ENCODE assay signal across 8 mouse cellular contexts in the genomic region with DNA sequence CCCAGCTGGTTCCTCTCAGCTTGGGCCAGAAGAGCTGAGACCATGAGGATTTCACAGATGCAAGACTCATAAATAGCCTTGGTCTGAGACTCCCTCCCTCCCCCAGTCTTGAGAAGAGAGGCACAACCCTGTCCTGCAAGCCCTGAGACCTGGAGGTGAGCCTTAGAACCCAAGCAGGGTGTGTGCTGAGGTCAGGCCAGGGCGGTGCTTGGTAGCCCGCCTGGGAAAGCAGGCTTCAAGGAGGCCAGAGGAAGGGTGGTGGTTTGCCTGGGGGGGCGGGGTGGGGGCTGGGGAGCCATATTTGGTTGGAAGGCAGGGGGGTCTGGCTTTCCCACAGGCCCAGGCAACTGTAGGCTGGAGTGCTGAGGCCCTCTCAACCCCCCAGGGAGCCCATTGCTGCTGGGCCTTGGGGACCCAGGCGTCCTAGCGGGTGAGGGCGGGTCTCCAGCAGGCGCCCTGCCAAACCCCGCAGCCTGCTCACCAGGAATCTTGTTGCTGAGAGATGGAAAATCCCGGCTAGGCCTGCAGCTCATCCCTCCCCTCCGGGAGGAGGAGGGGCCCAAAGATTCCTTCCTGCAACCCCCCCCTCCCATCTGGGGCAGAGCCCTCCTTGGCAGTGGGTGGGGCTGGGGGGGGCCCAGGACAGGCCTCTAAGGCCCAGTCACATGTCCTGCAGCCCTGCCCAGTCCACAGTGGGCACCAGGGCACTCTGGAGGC. TPM values are rescaled to one million over a fixed set of nuclear protein-coding genes. Genes with fewer than 3 reads are reported as not detected.
A peak's percentile ranks its signal among the peaks of the same experiment; 100 is the strongest.
DNase-seq lines count a peak whose midpoint lies in the region; ATAC-seq lines count a peak whose summit lies in the region.

No protein-coding gene starts in this region.

- no peaks in the 10 kb centered on the region for H3K27me3 ChIP-seq in neural tube, embryonic 11.5 days (ENCODE audit: control insufficient read depth, insufficient read depth, low read length)
- no peaks in the 10 kb centered on the region for H3K27me3 ChIP-seq in forebrain, embryonic 12.5 days
- H3K27me3 ChIP-seq in hindbrain, embryonic 11.5 days (ENCODE audit: control insufficient read depth, insufficient read depth, low read length): no peaks in the 10 kb centered on the region
- H3K27me3 ChIP-seq in limb, embryonic 15.5 days: no peaks in the 10 kb centered on the region

- peak; percentile 13 for DNase-seq in neural tube, embryonic 11.5 days (ENCODE audit: low spot score)
- no peak for DNase-seq in neural tube, embryonic 10.5 days (ENCODE audit: extremely low spot score, low spot score)
- no peak for DNase-seq in hindbrain, embryonic 11.5 days (ENCODE audit: low spot score)
- no peak for DNase-seq in layer of hippocampus, adult 8-10 months (ENCODE audit: low spot score in 2 of 2)

- peaks cover 5% of the 10 kb centered on the region; the same call in 1 of the 2 replicates for H3K36me3 ChIP-seq in neural tube, embryonic 11.5 days (ENCODE audit: control insufficient read depth, insufficient read depth, low read length)
- H3K36me3 ChIP-seq in forebrain, embryonic 12.5 days (replicated peaks): no peaks in the 10 kb centered on the region
- no peaks in the 10 kb centered on the region for H3K36me3 ChIP-seq in hindbrain, embryonic 11.5 days (ENCODE audit: control insufficient read depth, insufficient read depth, low read length)
- peaks cover 20% of the 10 kb centered on the region; the same call in 1 of the 2 replicates for H3K36me3 ChIP-seq in limb, embryonic 15.5 days

- no peaks in the 10 kb centered on the region for H3K9me3 ChIP-seq in neural tube, embryonic 11.5 days (ENCODE audit: control insufficient read depth, low read length)
- H3K9me3 ChIP-seq in forebrain, embryonic 12.5 days: no peaks in the 10 kb centered on the region
- H3K9me3 ChIP-seq in hindbrain, embryonic 11.5 days (ENCODE audit: control insufficient read depth, low read length): no peaks in the 10 kb centered on the region
- H3K9me3 ChIP-seq in limb, embryonic 15.5 days: no peaks in the 10 kb centered on the region

- H3K4me2 ChIP-seq in neural tube, embryonic 11.5 days (ENCODE audit: low read depth): no peak overlapping the region
- no peak overlapping the region; the same call in 1 of the 2 replicates for H3K4me2 ChIP-seq in forebrain, embryonic 12.5 days
- H3K4me2 ChIP-seq in hindbrain, embryonic 11.5 days (replicated peaks; ENCODE audit: low read depth, low read length): no peak overlapping the region
- H3K4me2 ChIP-seq in limb, embryonic 15.5 days: peak overlapping the region; percentile 27

- no peak overlapping the region for H3K27ac ChIP-seq in neural tube, embryonic 11.5 days (ENCODE audit: low read depth, low read length)
- peak overlapping the region; percentile 56 for H3K27ac ChIP-seq in forebrain, embryonic 12.5 days
- H3K27ac ChIP-seq in hindbrain, embryonic 11.5 days (ENCODE audit: low read depth, low read length): peak overlapping the region; percentile 67
- H3K27ac ChIP-seq in limb, embryonic 15.5 days: peak overlapping the region; percentile 86

- H3K4me1 ChIP-seq in neural tube, embryonic 11.5 days (ENCODE audit: control insufficient read depth, insufficient read depth, low read length): peaks cover 62% of the 10 kb centered on the region
- peaks cover 86% of the 10 kb centered on the region for H3K4me1 ChIP-seq in forebrain, embryonic 12.5 days
- H3K4me1 ChIP-seq in hindbrain, embryonic 11.5 days (replicated peaks; ENCODE audit: control insufficient read depth, insufficient read depth, low read length): peaks cover 50% of the 10 kb centered on the region
- peaks cover 92% of the 10 kb centered on the region for H3K4me1 ChIP-seq in limb, embryonic 15.5 days

- no peak overlapping the region for H3K4me3 ChIP-seq in neural tube, embryonic 11.5 days (ENCODE audit: low read depth, low read length)
- H3K4me3 ChIP-seq in forebrain, embryonic 12.5 days (replicated peaks): no peak overlapping the region
- H3K4me3 ChIP-seq in hindbrain, embryonic 11.5 days (ENCODE audit: low read depth, low read length): no peak overlapping the region
- 0 out of 2 replicates have a peak overlapping the region, but pooled peaks have one; percentile 3 for H3K4me3 ChIP-seq in limb, embryonic 15.5 days

- H3K9ac ChIP-seq in neural tube, embryonic 11.5 days (ENCODE audit: low read length): no peak overlapping the region
- H3K9ac ChIP-seq in forebrain, embryonic 12.5 days: peak overlapping the region; percentile 25; the same call in 1 of the 2 replicates
- 0 out of 2 replicates have a peak overlapping the region, but pooled peaks have one; percentile 24 for H3K9ac ChIP-seq in hindbrain, embryonic 11.5 days (ENCODE audit: low read depth, low read length)
- no peak overlapping the region for H3K9ac ChIP-seq in limb, embryonic 15.5 days

- 29% methylated on average over 9 of the region's 10 CpGs for WGBS in neural tube, embryonic 11.5 days
- WGBS in forebrain, embryonic 12.5 days: 23% methylated on average over 10 of the region's 10 CpGs
- 30% methylated on average over 8 of the region's 10 CpGs for WGBS in hindbrain, embryonic 11.5 days
- WGBS in limb, embryonic 15.5 days: 18% methylated on average over 10 of the region's 10 CpGs

- ATAC-seq in neural tube, embryonic 11.5 days (ENCODE audit: insufficient read depth, low FRiP score, low TSS enrichment): no peak
- no peak for ATAC-seq in forebrain, embryonic 12.5 days (ENCODE audit: low FRiP score)
- ATAC-seq in hindbrain, embryonic 11.5 days (ENCODE audit: low FRiP score): no peak
- ATAC-seq in limb, embryonic 15.5 days (ENCODE audit: insufficient number of reproducible peaks, low FRiP score, low TSS enrichment, low read depth): peak; percentile 21; the same call in 1 of the 2 replicates
- no peak for ATAC-seq in monocyte, adult 5-6 weeks (replicated peaks; ENCODE audit: insufficient number of reproducible peaks, low FRiP score, low TSS enrichment, poor library complexity, severe bottlenecking)
- no peak for ATAC-seq in megakaryocyte-erythroid progenitor cell, adult 5-6 weeks (replicated peaks; ENCODE audit: low FRiP score, low TSS enrichment, poor library complexity, severe bottlenecking)

RNA-seq across cellular contexts. Expression of gene Ahdc1, which starts 14.1 kb away (rescaled TPM):
- 6.1 and 7.2 TPM in 2 replicates for polyA plus RNA-seq in neural tube, embryonic 11.5 days (2014; fragmentation: Nextera tagmentation; extraction: Ambion mirVana)
- 7.2 and 8.1 TPM in 2 replicates for polyA plus RNA-seq in forebrain, embryonic 12.5 days (2016; fragmentation: Nextera tagmentation; extraction: Ambion mirVana)
- polyA plus RNA-seq in hindbrain, embryonic 11.5 days (2014; fragmentation: Nextera tagmentation; extraction: Ambion mirVana): 6.8 and 9.0 TPM in 2 replicates
- 10.7 and 13.2 TPM in 2 replicates for polyA plus RNA-seq in limb, embryonic 15.5 days (2015; fragmentation: Nextera tagmentation; extraction: Ambion mirVana)
- total RNA-seq in monocyte, adult 5-6 weeks (2017): 2.8 to 13.7 TPM (median 3.3 TPM) in 3 replicates
- total RNA-seq in layer of hippocampus, adult 8-10 months (2022): 100 to 1,000 TPM in 3 of 4 experiments, 10 to 100 TPM in 1; 99.1 to 116 (median 106) TPM
- 4.8 and 7.0 TPM in 2 replicates for total RNA-seq in megakaryocyte-erythroid progenitor cell, adult 5-6 weeks (2014; fragmentation: Nextera tagmentation)
- 0.33 and 0.72 TPM in 2 replicates for total RNA-seq in megakaryocyte-erythroid progenitor cell, adult 5-6 weeks (2017)

RNA-seq across cellular contexts. Expression of gene Fgr, which starts 51.2 kb away (rescaled TPM):
- 0.09 and 0.24 TPM in 2 replicates for polyA plus RNA-seq in neural tube, embryonic 11.5 days (2014; fragmentation: Nextera tagmentation; extraction: Ambion mirVana)
- polyA plus RNA-seq in forebrain, embryonic 12.5 days (2016; fragmentation: Nextera tagmentation; extraction: Ambion mirVana): 0.12 and 0.20 TPM in 2 replicates
- polyA plus RNA-seq in hindbrain, embryonic 11.5 days (2014; fragmentation: Nextera tagmentation; extraction: Ambion mirVana): 0.08 and 0.34 TPM in 2 replicates
- 0.36 and 0.41 TPM in 2 replicates for polyA plus RNA-seq in limb, embryonic 15.5 days (2015; fragmentation: Nextera tagmentation; extraction: Ambion mirVana)
- 266 TPM in 3 replicates for total RNA-seq in monocyte, adult 5-6 weeks (2017)
- total RNA-seq in layer of hippocampus, adult 8-10 months (2022): 1 to 10 TPM in 2 of 4 experiments, under 1 TPM in 1, not detected in 1; 0.19 to 3.9 (median 3.4) TPM
- 2.8 TPM in 1 of 2 replicates, not detected in the other for total RNA-seq in megakaryocyte-erythroid progenitor cell, adult 5-6 weeks (2014; fragmentation: Nextera tagmentation)
- 0.30 and 0.33 TPM in 2 replicates for total RNA-seq in megakaryocyte-erythroid progenitor cell, adult 5-6 weeks (2017)

Comparison
In these comparisons a context has a peak if more than half of its experiments do, and no peak if none do; other contexts are left out.
1. H3K9ac ChIP-seq: peak in forebrain, embryonic 12.5 days (single experiment) and hindbrain, embryonic 11.5 days (single experiment); none in neural tube, embryonic 11.5 days (single experiment) and limb, embryonic 15.5 days (single experiment).